Mouse (Mus musculus) small intestine, adult 2 months (tissue): Measurements from ENCODE around the gene Plxnb1.

Experiments
- CTCF ChIP-seq: fragments of 200-500 bp; IDR thresholded peaks from 2 replicates; pipeline ENCODE4 v1.5.1; 2012; ENCODE audit warnings: low read depth, mild to moderate bottlenecking, control low read depth, inconsistent platforms, low read length, moderate library complexity, mixed read lengths; ENCODE audit not compliant: insufficient replicate concordance, insufficient read length; ENCODE audit errors: extremely low read depth
- POLR2A ChIP-seq: fragments of 200-500 bp; IDR thresholded peaks from 2 replicates; pipeline ENCODE4 v1.6.1; 2012; ENCODE audit warnings: low read depth, mild to moderate bottlenecking, control low read depth, inconsistent platforms, low read length, moderate library complexity

DNA sequence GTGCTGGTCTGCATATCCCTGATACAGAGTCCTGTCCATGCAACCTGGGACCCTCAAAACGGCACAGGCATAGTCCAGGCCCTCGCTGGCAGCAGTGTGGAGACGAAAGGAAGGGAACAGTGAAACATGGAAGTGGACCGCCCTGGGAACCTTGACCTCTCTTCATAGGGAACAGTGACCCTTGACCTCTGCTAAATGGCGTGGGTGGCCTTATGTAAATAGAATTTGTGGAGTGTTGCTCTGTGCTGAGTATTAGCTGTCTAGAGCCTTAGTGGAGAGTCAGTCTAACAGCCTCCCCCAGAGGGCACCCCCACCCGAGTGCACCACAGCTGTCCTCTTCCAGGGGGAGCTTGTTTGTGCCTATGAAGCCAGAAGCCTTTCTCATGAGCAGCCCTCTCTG lies 2.4 kb upstream of the Plxnb1 start:
- no peak for TF ChIP-seq CTCF
- TF ChIP-seq POLR2A, result no peak
